Mouse (Mus musculus): ENCODE measurements at regions not wholly inside any gene's neighbourhood (a gene's known extent, or its start where the extent isn't known, plus 50 kb on each side); places are given as distances from the start of the nearest gene placed in this dataset.

- no peak for DNase-seq (ENCODE audit: low spot score in 2 of 2)
Observed at GRCm38 (mm10) chrX:19201383-19201782, 279.7 kb downstream of the Tex13c3 start.

GRCm38 (mm10) chrX:19199531-19199930, 281.6 kb downstream of the Tex13c3 start:
- DNase-seq (ENCODE audit: low spot score in 2 of 2) = no peak

- DNase-seq (ENCODE audit: low spot score in 2 of 2) = no peak
Observed at GRCm38 (mm10) chrX:19168983-19169382, 312.1 kb downstream of the Tex13c3 start.

- DNase-seq (ENCODE audit: low spot score in 2 of 2) = no peak
Observed at GRCm38 (mm10) chrX:19168546-19168945, 312.6 kb downstream of the Tex13c3 start.

GRCm38 (mm10) chrX:19168111-19168510, 313.0 kb downstream of the Tex13c3 start:
- no peak for DNase-seq (ENCODE audit: low spot score in 2 of 2)

GRCm38 (mm10) chrX:19167121-19167853, 313.8 kb downstream of the Tex13c3 start:
- peak; percentile 26 to 34 for DNase-seq (ENCODE audit: low spot score in 2 of 2)

- DNase-seq (ENCODE audit: low spot score in 2 of 2) = no peak
Observed at GRCm38 (mm10) chrX:19165891-19166644, 315.1 kb downstream of the Tex13c3 start.

GRCm38 (mm10) chrX:19164151-19164550, 317.0 kb downstream of the Tex13c3 start:
- no peak for DNase-seq (ENCODE audit: low spot score in 2 of 2)

- no peak for DNase-seq (ENCODE audit: low spot score in 2 of 2)
Observed at GRCm38 (mm10) chrX:19162958-19163357, 318.2 kb downstream of the Tex13c3 start.

GRCm38 (mm10) chrX:19162351-19162750, 318.8 kb downstream of the Tex13c3 start:
- no peak for DNase-seq (ENCODE audit: low spot score in 2 of 2)

- no peak for DNase-seq (ENCODE audit: low spot score in 2 of 2)
Observed at GRCm38 (mm10) chrX:19160275-19160930, 320.7 kb downstream of the Tex13c3 start.

GRCm38 (mm10) chrX:19157464-19158203, 323.5 kb downstream of the Tex13c3 start:
- DNase-seq (ENCODE audit: low spot score in 2 of 2) = no peak

- no peak for DNase-seq (ENCODE audit: low spot score in 2 of 2)
Observed at GRCm38 (mm10) chrX:19153619-19154018, 327.5 kb downstream of the Tex13c3 start.

GRCm38 (mm10) chrX:19152170-19152861, 328.8 kb downstream of the Tex13c3 start:
- DNase-seq (ENCODE audit: low spot score in 2 of 2) = no peak

- no peak for DNase-seq (ENCODE audit: low spot score in 2 of 2)
Observed at GRCm38 (mm10) chrX:19150606-19151005, 330.5 kb downstream of the Tex13c3 start.

GRCm38 (mm10) chrX:19148672-19149071, 332.4 kb downstream of the Tex13c3 start:
- no peak for DNase-seq (ENCODE audit: low spot score in 2 of 2)

GRCm38 (mm10) chrX:19148251-19148650, 332.9 kb downstream of the Tex13c3 start:
- DNase-seq (ENCODE audit: low spot score in 2 of 2) = no peak

- no peak for DNase-seq (ENCODE audit: low spot score in 2 of 2)
Observed at GRCm38 (mm10) chrX:19112753-19113152, 368.4 kb downstream of the Tex13c3 start.

- no peak for DNase-seq (ENCODE audit: low spot score in 2 of 2)
Observed at GRCm38 (mm10) chrX:19102911-19103310, 378.2 kb downstream of the Tex13c3 start.

- DNase-seq (ENCODE audit: low spot score in 2 of 2) = no peak
Observed at GRCm38 (mm10) chrX:19095960-19096359, 385.2 kb downstream of the Tex13c3 start.

GRCm38 (mm10) chrX:19084435-19084834, 396.7 kb downstream of the Tex13c3 start:
- no peak for DNase-seq (ENCODE audit: low spot score in 2 of 2)
